20 mouse cellular contexts compared by ENCODE assay signal in the genomic region with DNA sequence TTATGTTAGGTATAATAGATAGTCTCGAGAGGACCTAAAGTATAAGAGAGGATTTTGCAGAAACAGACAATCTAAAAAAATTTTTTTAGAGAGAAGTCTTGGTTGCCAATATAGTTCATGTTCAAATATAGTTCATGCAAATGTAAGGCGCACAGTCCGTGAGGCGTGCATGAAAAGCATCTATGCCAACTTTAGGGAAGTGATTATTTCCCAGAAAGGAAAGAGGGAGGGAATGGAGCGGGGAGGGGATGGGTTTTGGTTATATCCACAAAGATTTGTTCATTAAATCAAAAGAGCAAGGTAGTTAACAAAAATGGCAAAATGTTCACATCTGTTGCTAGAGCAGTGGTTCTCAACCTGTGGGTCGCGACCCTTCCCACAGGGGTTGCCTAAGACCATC.
DNase-seq lines count a peak whose midpoint lies in the region; ATAC-seq and TF ChIP-seq lines count a peak whose summit lies in the region.
"Had no signal": no experiment of that assay in that cellular context is flagged by ENCODE, and none has a peak within 500 bp of the region (broad histone marks: within the 10 kb centered on the region; RNA-seq: fewer than 3 reads in every experiment).

No protein-coding gene starts in this region.

- H3K4me1 ChIP-seq in ES-E14 (ENCODE audit: control insufficient read depth in 2 of 2, insufficient read depth in 2 of 2, low read length in 2 of 2, poor library complexity in 1 of 2) = no peaks in the 10 kb centered on the region
- H3K4me1 ChIP-seq: forebrain, embryonic 13.5 days; forebrain, embryonic 15.5 days had no signal

- peak; percentile 27; the same call in 1 of the 2 replicates for ATAC-seq in frontal cortex, adult (ENCODE audit: low TSS enrichment)
- ATAC-seq: CD4-positive, CD25-positive, alpha-beta regulatory T cell, adult 4 months; forebrain, embryonic 13.5 days; forebrain, embryonic 15.5 days had no signal

- no peak overlapping the region for H3K9ac ChIP-seq in ES-E14 (ENCODE audit: insufficient read depth, low read depth, low read length, poor library complexity, severe bottlenecking)
- H3K9ac ChIP-seq: embryonic facial prominence, embryonic 12.5 days; forebrain, embryonic 13.5 days; forebrain, embryonic 15.5 days had no signal

- no peaks in the 10 kb centered on the region for H3K9me3 ChIP-seq in ES-E14 (ENCODE audit: control insufficient read depth, insufficient read depth, low read depth, low read length)
- H3K9me3 ChIP-seq: embryonic facial prominence, embryonic 10.5 days; embryonic facial prominence, embryonic 12.5 days; forebrain, embryonic 13.5 days; forebrain, embryonic 15.5 days had no signal

- no peak overlapping the region for H3K4me3 ChIP-seq in ES-E14 (ENCODE audit: insufficient read depth in 1 of 2, low read depth in 1 of 2, low read length in 2 of 2, poor library complexity in 1 of 2, severe bottlenecking in 1 of 2)
- H3K4me3 ChIP-seq: embryonic facial prominence, embryonic 10.5 days; embryonic facial prominence, embryonic 12.5 days; forebrain, embryonic 13.5 days; forebrain, embryonic 15.5 days had no signal

- in situ Hi-C loops in ES-E14 (cut with MboI; ENCODE audit: low sequenced_read_pairs in 2 of 2, unreplicated experiment in 2 of 2) = loop anchor here (25.0 kb wide), 1 partner anchor 731 kb away; no protein-coding TSS in a partner anchor

- no peak overlapping the region for H3K27ac ChIP-seq in ES-E14 (ENCODE audit: insufficient read depth, low read depth, low read length, poor library complexity, severe bottlenecking)
- H3K27ac ChIP-seq: embryonic facial prominence, embryonic 10.5 days; embryonic facial prominence, embryonic 12.5 days; forebrain, embryonic 13.5 days; forebrain, embryonic 15.5 days had no signal

- DNase-seq in frontal cortex, adult 2 months (ENCODE audit: extremely low spot score in 1 of 2, low spot score in 1 of 2) = no peak
- peak; percentile 42 to 56 for DNase-seq in right cerebral cortex, postnatal 10 days (ENCODE audit: low spot score in 2 of 2)
- no peak for DNase-seq in right cerebral cortex, postnatal 25 days
- no peak for DNase-seq in ES-E14 (ENCODE audit: low read depth, low spot score)
- no peak for DNase-seq in cerebellum, adult 11-12 months
- DNase-seq: adrenal gland, adult 2 months; adrenal gland, postnatal 10 days; adrenal gland, postnatal 25 days; B cell, adult 2 months; cerebellum, adult 11 months; cerebellum, adult 2 months; cerebellum, adult 9-10 months; cerebellum, postnatal 10 days; cerebellum, postnatal 25 days had no signal

- H3K36me3 ChIP-seq in ES-E14 (ENCODE audit: control insufficient read depth, insufficient read depth, low read length, poor library complexity, severe bottlenecking) = no peaks in the 10 kb centered on the region
- H3K36me3 ChIP-seq: embryonic facial prominence, embryonic 10.5 days; embryonic facial prominence, embryonic 12.5 days; forebrain, embryonic 15.5 days had no signal

TF ChIP-seq in ES-E14, 5 proteins besides CTCF, POLR2A, EP300 and RAD21:
- TF ChIP-seq ZC3H11A (IDR thresholded peaks at IDR 0.05; ENCODE audit: borderline replicate concordance, low read depth, low read length) = no peak
- no peak for TF ChIP-seq ZNF384 (IDR thresholded peaks at IDR 0.05; ENCODE audit: low read depth, low read length)
- TF ChIP-seq MAFK (IDR thresholded peaks at IDR 0.05; ENCODE audit: insufficient read depth, low read depth, low read length) = no peak
- peak; percentile 55; the same call in 1 of the 2 replicates for TF ChIP-seq CHD2 (IDR thresholded peaks at IDR 0.05; ENCODE audit: low read depth, low read length)
- no peak for TF ChIP-seq HCFC1 (IDR thresholded peaks at IDR 0.05; ENCODE audit: borderline replicate concordance, insufficient read depth, low read length)

Comparison
In these comparisons a context has a peak if more than half of its experiments do, and no peak if none do; other contexts are left out.
1. DNase-seq: peak in right cerebral cortex, postnatal 10 days (2 of 2); none in frontal cortex, adult 2 months (0 of 2), right cerebral cortex, postnatal 25 days (single experiment), ES-E14 (single experiment) and cerebellum, adult 11-12 months (single experiment).